Mouse (Mus musculus) testis, adult 2 months (tissue): ENCODE measurements around the gene Prkn. TPM values are rescaled to one million over a fixed set of nuclear protein-coding genes. Genes with fewer than 3 reads are reported as not detected.

Experiments used
- H3K27ac ChIP-seq: fragments of 200-500 bp; 2 replicates; pipeline ENCODE4 v1.5.1; 2012; ENCODE audit warnings: low read depth, low read length; ENCODE audit not compliant: control insufficient read depth, insufficient read depth
- H3K27me3 ChIP-seq: fragments of 200-500 bp; 2 replicates; pipeline ENCODE4 v1.6.1; 2012; ENCODE audit warnings: mild to moderate bottlenecking, low read length, moderate library complexity; ENCODE audit not compliant: control insufficient read depth, insufficient read depth
- H3K36me3 ChIP-seq: fragments of 200-500 bp; 2 replicates; pipeline ENCODE4 v1.6.1; 2012; ENCODE audit warnings: mild to moderate bottlenecking, low read length; ENCODE audit not compliant: control insufficient read depth, insufficient read depth
- H3K4me1 ChIP-seq: fragments of 200-500 bp; 2 replicates; pipeline ENCODE4 v1.6.1; 2012; ENCODE audit warnings: low read length; ENCODE audit not compliant: control insufficient read depth, insufficient read depth
- H3K4me3 ChIP-seq: fragments of 200-500 bp; 2 replicates; pipeline ENCODE4 v1.5.1; 2012; ENCODE audit warnings: low read depth, mild to moderate bottlenecking, low read length, moderate library complexity, mixed read lengths; ENCODE audit not compliant: control insufficient read depth
- CTCF ChIP-seq: fragments of 200-500 bp; IDR thresholded peaks from 2 replicates; pipeline ENCODE4 v1.5.1; 2012; ENCODE audit warnings: low read depth, mild to moderate bottlenecking, inconsistent platforms, low read length, moderate library complexity; ENCODE audit not compliant: control insufficient read depth, insufficient read depth, insufficient replicate concordance
- POLR2A ChIP-seq: fragments of 200-500 bp; IDR thresholded peaks from 2 replicates; pipeline ENCODE4 v1.6.1; 2012; ENCODE audit warnings: low read depth, mild to moderate bottlenecking, inconsistent platforms, low read length, moderate library complexity; ENCODE audit not compliant: control insufficient read depth
- polyA plus RNA-seq: library from polyadenylated mRNA; depleted of rRNA; stranded (reverse); fragments of >200 nt; gene quantifications from 2 replicates; pipeline ENCODE4 v1.2.3, GENCODE M21; 2012

The Prkn gene
- polyA plus RNA-seq, 1 experiment = 13.2 TPM

DNA sequence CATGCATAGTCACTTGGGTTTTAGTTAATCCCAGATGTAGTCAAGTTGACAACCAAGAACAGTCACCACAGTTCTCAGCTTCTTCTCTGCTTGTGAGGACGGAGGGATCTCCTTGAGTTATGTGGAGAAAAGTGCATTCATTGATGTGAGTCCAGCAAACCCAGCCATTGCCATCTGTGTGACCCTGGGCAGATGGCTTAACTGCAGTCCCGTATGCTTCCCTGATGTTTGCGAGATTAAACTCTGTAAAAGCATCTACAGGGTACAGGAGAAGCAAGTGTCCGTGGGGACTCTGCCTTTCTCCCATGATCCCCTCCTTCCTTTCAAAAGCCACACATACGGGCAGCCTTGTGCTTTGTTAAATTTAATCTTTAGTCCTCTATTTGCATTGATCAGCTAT lies 157.1 kb downstream of the Prkn start:
- Histone ChIP-seq H3K4me3 (no peak overlapping the region), H3K27ac (no peak overlapping the region), H3K27me3 (no peaks in the 10 kb centered on the region), H3K36me3 (no peaks in the 10 kb centered on the region), H3K4me1 (no peaks in the 10 kb centered on the region)
- TF ChIP-seq POLR2A (no peak), CTCF (no peak)

- Histone ChIP-seq H3K4me3 (no peak overlapping the region), H3K36me3 (no peaks in the 10 kb centered on the region), H3K4me1 (no peaks in the 10 kb centered on the region), H3K27me3 (no peaks in the 10 kb centered on the region), H3K27ac (no peak overlapping the region)
- TF ChIP-seq CTCF = no peak
- TF ChIP-seq POLR2A = no peak
Measured at GRCm38 (mm10) chr17:11023371-11023770, 183.2 kb downstream of the Prkn start.

- no peaks in the 10 kb centered on the region for H3K36me3 ChIP-seq
- no peak overlapping the region for H3K27ac ChIP-seq
- no peak for TF ChIP-seq CTCF
- H3K4me3 ChIP-seq = no peak overlapping the region
- H3K4me1 ChIP-seq = no peaks in the 10 kb centered on the region
- H3K27me3 ChIP-seq = no peaks in the 10 kb centered on the region
Measured at GRCm38 (mm10) chr17:11029348-11029747, 189.2 kb downstream of the Prkn start.

DNA sequence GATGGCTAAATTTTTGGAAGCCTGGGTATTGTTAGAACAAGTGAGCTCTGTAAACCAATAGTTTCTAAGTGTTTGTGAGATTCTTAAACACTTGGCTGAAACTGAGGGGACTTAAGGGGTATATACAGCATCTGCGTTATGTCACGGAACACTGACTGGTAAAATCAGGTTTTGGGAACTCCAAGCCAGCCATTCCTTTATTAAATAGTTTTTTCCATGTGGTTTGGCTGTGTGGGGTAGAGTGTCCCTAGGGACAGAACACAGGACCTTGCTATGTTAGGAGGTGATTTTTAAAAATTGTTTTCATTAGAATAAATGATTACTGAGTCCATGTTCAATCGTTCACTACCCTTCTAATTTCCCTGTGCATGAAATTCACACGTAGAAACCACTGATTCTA lies 190.8 kb downstream of the Prkn start:
- H3K4me3 ChIP-seq = no peak overlapping the region
- no peaks in the 10 kb centered on the region for H3K4me1 ChIP-seq
- TF ChIP-seq CTCF (no peak), POLR2A (no peak)
- no peak overlapping the region for H3K27ac ChIP-seq
- H3K36me3 ChIP-seq = no peaks in the 10 kb centered on the region
- H3K27me3 ChIP-seq = no peaks in the 10 kb centered on the region

DNA sequence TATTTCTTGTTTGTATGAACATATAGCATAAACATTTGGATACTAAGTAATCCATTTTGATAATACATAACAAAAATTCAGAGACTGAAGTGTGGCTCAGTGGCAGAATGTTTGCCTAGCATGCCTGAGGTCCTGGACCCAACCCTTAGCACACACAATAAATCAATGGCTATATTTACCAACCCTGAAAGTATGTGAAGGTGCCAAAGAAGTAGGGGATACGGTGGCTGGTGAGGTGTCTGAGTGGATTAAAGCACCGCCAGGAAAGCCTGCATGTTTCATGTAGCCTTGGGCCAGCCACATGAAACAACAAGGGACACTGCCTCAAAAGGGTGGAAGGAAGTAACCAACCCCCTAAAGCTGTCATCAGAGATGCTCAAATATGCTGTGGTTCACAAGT lies 192.2 kb downstream of the Prkn start:
- Histone ChIP-seq H3K4me1 (no peaks in the 10 kb centered on the region), H3K4me3 (no peak overlapping the region), H3K36me3 (no peaks in the 10 kb centered on the region), H3K27me3 (no peaks in the 10 kb centered on the region), H3K27ac (no peak overlapping the region)
- TF ChIP-seq POLR2A = no peak
- no peak for TF ChIP-seq CTCF

DNA sequence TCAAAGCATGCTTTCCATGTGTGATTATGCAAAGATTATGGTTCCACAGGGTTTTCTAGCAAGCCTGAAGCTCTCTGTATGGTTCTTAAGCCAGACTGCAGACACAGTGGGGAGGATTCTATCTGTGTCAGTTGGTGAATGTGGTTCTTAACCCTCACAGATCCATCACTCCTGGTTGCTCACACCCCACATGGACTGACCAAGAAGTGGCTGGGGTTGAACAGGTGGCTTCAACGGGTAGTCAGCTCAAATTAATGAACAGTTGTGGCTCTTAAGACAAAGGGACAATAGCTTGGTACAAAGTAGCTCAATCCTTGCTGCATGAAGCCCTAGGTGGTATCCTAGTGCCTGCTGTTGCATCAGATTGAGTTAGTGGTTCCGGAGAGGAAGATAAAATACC lies 193.4 kb downstream of the Prkn start:
- H3K27ac ChIP-seq = no peak overlapping the region
- no peaks in the 10 kb centered on the region for H3K4me1 ChIP-seq
- H3K27me3 ChIP-seq = no peaks in the 10 kb centered on the region
- H3K4me3 ChIP-seq = no peak overlapping the region
- no peaks in the 10 kb centered on the region for H3K36me3 ChIP-seq
- TF ChIP-seq CTCF (no peak), POLR2A (no peak)

GRCm38 (mm10) chr17:11038272-11038671 lies 198.1 kb downstream of the Prkn start:
- TF ChIP-seq CTCF (no peak), POLR2A (no peak)
- Histone ChIP-seq H3K4me3 (no peak overlapping the region), H3K36me3 (no peaks in the 10 kb centered on the region), H3K27ac (no peak overlapping the region), H3K4me1 (no peaks in the 10 kb centered on the region), H3K27me3 (no peaks in the 10 kb centered on the region)

- TF ChIP-seq POLR2A = no peak
- H3K36me3 ChIP-seq = no peaks in the 10 kb centered on the region
- H3K4me1 ChIP-seq = no peaks in the 10 kb centered on the region
- no peak overlapping the region for H3K4me3 ChIP-seq
- no peaks in the 10 kb centered on the region for H3K27me3 ChIP-seq
- H3K27ac ChIP-seq = no peak overlapping the region
Measured at GRCm38 (mm10) chr17:11058986-11059385, 218.8 kb downstream of the Prkn start.
